Mouse (Mus musculus): Measurements from ENCODE around the gene Gm16253.

Gm16253 gene

GRCm38 (mm10) chr3:96573611-96574511 is 2.9 kb upstream of the Gm16253 start:
- no peak for DNase-seq (ENCODE audit: low spot score in 2 of 2)

GRCm38 (mm10) chr3:96575272-96575984 is 1.4 kb upstream of the Gm16253 start:
- DNase-seq (ENCODE audit: low spot score in 2 of 2), result no peak

GRCm38 (mm10) chr3:96576005-96576658 is 652 bp upstream of the Gm16253 start:
- no peak for DNase-seq (ENCODE audit: low spot score in 2 of 2)

- no peak for DNase-seq (ENCODE audit: low spot score in 2 of 2)
Measured at GRCm38 (mm10) chr3:96577566-96577965, 782 bp downstream of the Gm16253 start.

- no peak for DNase-seq (ENCODE audit: low spot score in 2 of 2)
Measured at GRCm38 (mm10) chr3:96578561-96579238, 1.9 kb downstream of the Gm16253 start.

GRCm38 (mm10) chr3:96579239-96579750 is 2.5 kb downstream of the Gm16253 start:
- DNase-seq (ENCODE audit: low spot score in 2 of 2), result no peak

GRCm38 (mm10) chr3:96579885-96580454 is 3.2 kb downstream of the Gm16253 start:
- DNase-seq (ENCODE audit: low spot score in 2 of 2), result peak; percentile 94 to 95

- no peak for DNase-seq (ENCODE audit: low spot score in 2 of 2)
Measured at GRCm38 (mm10) chr3:96581141-96581540, 4.4 kb downstream of the Gm16253 start.

- no peak for DNase-seq (ENCODE audit: low spot score in 2 of 2)
Measured at GRCm38 (mm10) chr3:96581771-96582515, 5.2 kb downstream of the Gm16253 start.

GRCm38 (mm10) chr3:96583386-96583785 is 6.6 kb downstream of the Gm16253 start:
- DNase-seq (ENCODE audit: low spot score in 2 of 2), result no peak

- DNase-seq (ENCODE audit: low spot score in 2 of 2), result no peak
Measured at GRCm38 (mm10) chr3:96590657-96591056, 13.9 kb downstream of the Gm16253 start.

GRCm38 (mm10) chr3:96593374-96593773 is 16.6 kb downstream of the Gm16253 start:
- no peak for DNase-seq (ENCODE audit: low spot score in 2 of 2)

- peak; percentile 96 to 97 for DNase-seq (ENCODE audit: low spot score in 2 of 2)
Measured at GRCm38 (mm10) chr3:96593790-96594560, 17.2 kb downstream of the Gm16253 start, which contains the start of gene Polr3gl. TSS of gene Polr3gl (minus strand) at chr3:96594181.

- DNase-seq (ENCODE audit: low spot score in 2 of 2), result no peak
Measured at GRCm38 (mm10) chr3:96594851-96595250, 18.1 kb downstream of the Gm16253 start.

- peak; percentile 67 to 81 for DNase-seq (ENCODE audit: low spot score in 2 of 2)
Measured at GRCm38 (mm10) chr3:96595661-96596060, 18.9 kb downstream of the Gm16253 start.

- peak; percentile 86 to 89 for DNase-seq (ENCODE audit: low spot score in 2 of 2)
Measured at GRCm38 (mm10) chr3:96596228-96596707, 19.5 kb downstream of the Gm16253 start, which contains the start of gene Ankrd34a. TSS of gene Ankrd34a (plus strand) at chr3:96596636.

GRCm38 (mm10) chr3:96596855-96597254 is 20.1 kb downstream of the Gm16253 start:
- peak; percentile 73 to 81 for DNase-seq (ENCODE audit: low spot score in 2 of 2)

GRCm38 (mm10) chr3:96597435-96597891 is 20.7 kb downstream of the Gm16253 start:
- DNase-seq (ENCODE audit: low spot score in 2 of 2), result peak; percentile 65 to 71

Data from right cerebral cortex, postnatal 10 days (tissue).